Mouse (Mus musculus) left cerebral cortex, postnatal 36 days (tissue): Measurements from ENCODE around the gene A430078G23Rik. TPM values are rescaled to one million over a fixed set of nuclear protein-coding genes. Genes with fewer than 3 reads are reported as not detected.

ENCODE experiments used
- DNase-seq, 2 experiments: peaks; one replicate each; pipeline ENCODE4 v3.0.0; 2021 to 2022; ENCODE audit warnings: low spot score in 2 of 2, mixed read lengths in 1 of 2
- intact Hi-C: fragments of 180-260 bp; cut with DNase I; formaldehyde crosslinking; loops from one replicate; pipeline ENCODE4 v1.15.1; 2025
- total RNA-seq, 2 experiments: library from RNA; stranded (reverse); gene quantifications; 2 replicates each; pipeline ENCODE4 v1.2.3; 2021

A430078G23Rik gene
- total RNA-seq, 2 experiments from 2014 or later: not detected

DNA sequence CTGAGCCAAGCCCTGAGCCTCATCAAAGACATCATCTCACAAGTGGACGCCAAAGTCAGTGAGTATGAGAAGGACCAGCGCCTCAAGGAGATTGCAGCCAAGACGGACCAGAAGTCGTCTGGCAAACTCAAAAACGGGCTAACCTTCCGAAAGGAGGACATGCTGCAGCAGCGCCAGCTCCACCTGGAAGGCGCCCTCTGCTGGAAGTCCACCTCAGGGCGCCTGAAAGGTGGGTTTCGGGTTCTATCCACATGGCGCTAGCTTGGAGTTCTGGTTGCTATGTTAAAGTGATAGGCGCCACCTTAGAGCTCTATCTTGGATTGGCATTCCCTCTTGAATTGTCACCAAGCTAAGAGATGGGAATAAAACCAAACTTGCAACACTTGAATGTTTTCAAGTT, 86.3 kb downstream of the A430078G23Rik start:
- intact Hi-C loops: no loop called here
- no peak for DNase-seq

Other genes starting within 250 kb of the A430078G23Rik start
- 10 to 100 TPM; 44.5 to 58.4 TPM for gene Insr, start 73.8 kb upstream of the A430078G23Rik start, total RNA-seq
- gene Arhgef18, start 39.6 kb downstream of the A430078G23Rik start, total RNA-seq: 10 to 100 TPM; 45.1 to 51.1 TPM
- gene Pex11g, start 114.3 kb downstream of the A430078G23Rik start, total RNA-seq: 1 to 10 TPM in 1 of 2 experiments, under 1 TPM in 1; 0.54 to 1.3 TPM
- under 1 TPM in 1 of 2 experiments, not detected in 1; 0.61 TPM for gene Tex45, start 117.4 kb downstream of the A430078G23Rik start, total RNA-seq
- 10 to 100 TPM; 28.7 to 30.8 TPM for gene Zfp358, start 139.7 kb downstream of the A430078G23Rik start, total RNA-seq
- 10 to 100 TPM; 78.8 to 98.1 TPM for gene Mcoln1, start 147.0 kb downstream of the A430078G23Rik start, total RNA-seq
- gene Pnpla6, start 162.0 kb downstream of the A430078G23Rik start, total RNA-seq: 10 to 100 TPM; 55.9 to 79.2 TPM
- not detected for gene C330021F23Rik, start 214.6 kb downstream of the A430078G23Rik start, total RNA-seq
- gene Camsap3, start 233.9 kb downstream of the A430078G23Rik start, total RNA-seq: 10 to 100 TPM; 35.6 to 39.0 TPM